Mouse (Mus musculus): ENCODE data around the gene Sh2b2.

Gene Sh2b2

GRCm38 (mm10) chr5:136182049-136182448 is 64.3 kb downstream of the Sh2b2 start:
- peak in 1 of 2 experiments; percentile 51 for DNase-seq (ENCODE audit: low spot score in 2 of 2)

- DNase-seq (ENCODE audit: low spot score in 2 of 2): no peak
Measured at GRCm38 (mm10) chr5:136181197-136181596, 65.2 kb downstream of the Sh2b2 start.

- DNase-seq (ENCODE audit: low spot score in 2 of 2): no peak
Measured at GRCm38 (mm10) chr5:136179594-136179993, 66.8 kb downstream of the Sh2b2 start.

- DNase-seq (ENCODE audit: low spot score in 2 of 2): peak in 1 of 2 experiments; percentile 61
Measured at GRCm38 (mm10) chr5:136173606-136174463, 72.5 kb downstream of the Sh2b2 start.

GRCm38 (mm10) chr5:136172939-136173338 is 73.4 kb downstream of the Sh2b2 start:
- no peak for DNase-seq (ENCODE audit: low spot score in 2 of 2)

GRCm38 (mm10) chr5:136171363-136172341 is 74.7 kb downstream of the Sh2b2 start:
- peak in 1 of 2 experiments; percentile 27 for DNase-seq (ENCODE audit: low spot score in 2 of 2)

- peak; percentile 63 to 88 for DNase-seq (ENCODE audit: low spot score in 2 of 2)
Measured at GRCm38 (mm10) chr5:136170512-136171362, 75.6 kb downstream of the Sh2b2 start, which contains the start of gene Orai2. Gene Orai2 (minus strand): TSS chr5:136170713.

GRCm38 (mm10) chr5:136169626-136170511 is 76.5 kb downstream of the Sh2b2 start:
- peak in 1 of 2 experiments; percentile 55 for DNase-seq (ENCODE audit: low spot score in 2 of 2)
